Mouse (Mus musculus) heart, postnatal 25 days (tissue): ENCODE measurements around the gene Rcn3. TPM values are rescaled to one million over a fixed set of nuclear protein-coding genes. Genes with fewer than 3 reads are reported as not detected.

Experiments
- DNase-seq: peaks from one replicate; pipeline ENCODE4 v3.0.0; 2022; ENCODE audit warnings: low spot score
- intact Hi-C: fragments of 180-260 bp; cut with DNase I; formaldehyde crosslinking; loops from one replicate; pipeline ENCODE4 v1.15.1; 2025
- total RNA-seq, 2 experiments: library from RNA; stranded (reverse); gene quantifications; 2 replicates each; pipeline ENCODE4 v1.2.3; 2021

Rcn3 gene
- total RNA-seq, 2 experiments from 2014 or later, result 28.1 to 32.4 TPM

GRCm38 (mm10) chr7:45078513-45078912 lies 13.5 kb downstream of the Rcn3 start:
- intact Hi-C loops, result loop anchor here (1.0 to 10.0 kb wide), 3 partner anchors 58 to 226 kb away; partner anchors contain the start of genes Flt3l and Gm45713
- DNase-seq, result peak; percentile 41

GRCm38 (mm10) chr7:45077829-45078228 lies 14.2 kb downstream of the Rcn3 start:
- intact Hi-C loops, result loop anchor here (1.0 to 10.0 kb wide), 3 partner anchors 58 to 227 kb away; partner anchors contain the start of genes Flt3l and Gm45713
- DNase-seq, result no peak

GRCm38 (mm10) chr7:45077322-45077721 lies 14.7 kb downstream of the Rcn3 start:
- DNase-seq, result no peak
- intact Hi-C loops, result loop anchor here (10.0 kb wide), 1 partner anchor 227 kb away; no protein-coding TSS in a partner anchor

GRCm38 (mm10) chr7:45076501-45076900 lies 15.5 kb downstream of the Rcn3 start:
- intact Hi-C loops, result loop anchor here (10.0 kb wide), 1 partner anchor 228 kb away; no protein-coding TSS in a partner anchor
- DNase-seq, result no peak

GRCm38 (mm10) chr7:45075405-45075804 lies 16.6 kb downstream of the Rcn3 start:
- DNase-seq, result no peak
- intact Hi-C loops, result loop anchor here (10.0 kb wide), 1 partner anchor 229 kb away; no protein-coding TSS in a partner anchor

- intact Hi-C loops, result loop anchor here (10.0 kb wide), 1 partner anchor 231 kb away; no protein-coding TSS in a partner anchor
- no peak for DNase-seq
Measured at GRCm38 (mm10) chr7:45073949-45074348, 18.1 kb downstream of the Rcn3 start.

GRCm38 (mm10) chr7:45073171-45073707 lies 18.8 kb downstream of the Rcn3 start:
- intact Hi-C loops, result loop anchor here (10.0 kb wide), 1 partner anchor 232 kb away; no protein-coding TSS in a partner anchor

GRCm38 (mm10) chr7:45072230-45072629 lies 19.8 kb downstream of the Rcn3 start:
- no peak for DNase-seq
- intact Hi-C loops, result loop anchor here (10.0 kb wide), 1 partner anchor 233 kb away; no protein-coding TSS in a partner anchor

More at GRCm38 (mm10) chr7:45073171-45073707, 18.8 kb downstream of the Rcn3 start:
- DNase-seq, result no peak

GRCm38 (mm10) chr7:45069671-45070070 lies 22.4 kb downstream of the Rcn3 start:
- intact Hi-C loops, result loop anchor here (2.0 to 10.0 kb wide), 2 partner anchors 87 to 235 kb away; no protein-coding TSS in a partner anchor
- no peak for DNase-seq

GRCm38 (mm10) chr7:45068000-45068318 lies 24.1 kb downstream of the Rcn3 start:
- no peak for DNase-seq
- intact Hi-C loops, result loop anchor here (2.0 kb wide), 1 partner anchor 85 kb away; no protein-coding TSS in a partner anchor

GRCm38 (mm10) chr7:45067190-45067999 lies 24.6 kb downstream of the Rcn3 start:
- DNase-seq, result no peak
- intact Hi-C loops, result no loop called here

- peak; percentile 87 for DNase-seq
- intact Hi-C loops, result no loop called here
Measured at GRCm38 (mm10) chr7:45062239-45062835, 29.7 kb downstream of the Rcn3 start, which contains the start of the genes Nosip and Prrg2. Nosip (plus strand) TSS chr7:45062429. Prrg2 (minus strand) TSS chr7:45062677.

GRCm38 (mm10) chr7:45061532-45062075 lies 30.4 kb downstream of the Rcn3 start:
- DNase-seq, result no peak
- intact Hi-C loops, result no loop called here

- no peak for DNase-seq
- intact Hi-C loops, result no loop called here
Measured at GRCm38 (mm10) chr7:45060632-45061122, 31.3 kb downstream of the Rcn3 start.

GRCm38 (mm10) chr7:45058607-45059571 lies 33.1 kb downstream of the Rcn3 start:
- intact Hi-C loops, result no loop called here

GRCm38 (mm10) chr7:45056972-45057348 lies 35.1 kb downstream of the Rcn3 start:
- intact Hi-C loops, result no loop called here
- DNase-seq, result no peak

More at GRCm38 (mm10) chr7:45058607-45059571, 33.1 kb downstream of the Rcn3 start:
- no peak for DNase-seq

GRCm38 (mm10) chr7:45056329-45056971 lies 35.6 kb downstream of the Rcn3 start:
- intact Hi-C loops, result no loop called here
- no peak for DNase-seq

- intact Hi-C loops, result loop anchor here (2.0 kb wide), 1 partner anchor 33 kb away; no protein-coding TSS in a partner anchor
- peak; percentile 93 for DNase-seq
Measured at GRCm38 (mm10) chr7:45053931-45054510, 38.0 kb downstream of the Rcn3 start.
